Mouse (Mus musculus) erythroid progenitor cell, adult 5-6 weeks (primary cell): ENCODE measurements around the gene Rsu1. TPM values are rescaled to one million over a fixed set of nuclear protein-coding genes. Genes with fewer than 3 reads are reported as not detected.

ENCODE experiments used
- ATAC-seq: replicated peaks from 2 replicates; pipeline ENCODE4 v1.8.0; 2016; ENCODE audit warnings: moderate number of reproducible peaks, mild to moderate bottlenecking, moderate TSS enrichment, inconsistent platforms; ENCODE audit not compliant: poor library complexity, low FRiP score, severe bottlenecking
- total RNA-seq, 2 experiments: library from RNA; stranded (forward) in 1 of 2; stranded (reverse) in 1 of 2; fragments of 150-400 nt in 1 of 2; fragments of 186-747, 209-891 nt in 1 of 2; gene quantifications; 2 replicates each; pipeline versions ENCODE4 v1.2.3 to v1.2.4; 2015 to 2017; ENCODE audit warnings: low replicate concordance in 2 of 2

Gene Rsu1
- total RNA-seq, 2 experiments from 2014 or later = 22.2 to 27.5 TPM

DNA sequence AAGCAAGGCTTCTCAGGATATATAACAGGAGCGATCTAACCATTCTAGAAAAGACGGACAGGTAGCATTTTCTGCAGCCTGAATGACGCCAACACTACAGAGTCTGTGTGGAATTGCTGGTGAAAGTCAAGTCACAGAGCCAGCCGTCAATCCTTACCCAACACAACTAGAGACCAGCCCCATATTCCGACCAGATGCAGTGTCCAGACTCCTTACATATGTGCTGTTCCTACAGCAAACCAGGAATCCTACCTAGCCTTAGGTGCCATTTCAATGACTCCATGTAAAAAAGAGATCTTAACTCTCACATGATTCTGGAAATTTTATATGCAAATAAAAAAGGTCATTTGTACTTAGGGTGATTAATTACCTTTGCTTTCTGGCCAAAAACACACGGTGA, 38.9 kb downstream of the Rsu1 start:
- ATAC-seq = no peak

- ATAC-seq = no peak
These were observed 41.5 kb downstream of the Rsu1 start for GRCm38 (mm10) chr2:13229686-13230085.

- no peak for ATAC-seq
These were observed 45.2 kb downstream of the Rsu1 start for GRCm38 (mm10) chr2:13226031-13226430.

GRCm38 (mm10) chr2:13224546-13224945, 46.7 kb downstream of the Rsu1 start:
- no peak for ATAC-seq

GRCm38 (mm10) chr2:13223451-13223850, 47.8 kb downstream of the Rsu1 start:
- no peak for ATAC-seq

DNA sequence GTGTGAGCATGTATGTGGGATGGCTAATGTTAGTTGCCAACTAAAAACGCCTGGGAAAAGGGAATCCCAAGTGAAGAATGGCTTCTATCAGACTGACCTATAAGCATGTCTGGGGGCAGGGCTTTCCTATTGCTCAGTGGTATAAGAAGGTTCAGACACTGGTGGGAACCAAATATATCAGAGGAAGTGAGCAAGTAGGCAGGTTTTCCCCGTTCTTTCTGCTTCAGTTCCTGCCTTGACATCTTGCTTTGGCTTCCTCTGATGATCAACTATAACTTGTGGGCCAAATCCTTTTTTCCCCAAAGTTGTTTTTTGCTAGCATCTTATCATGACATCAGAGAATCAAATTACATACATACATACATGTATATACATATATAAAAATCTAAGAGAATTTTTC, 51.1 kb downstream of the Rsu1 start:
- no peak for ATAC-seq

DNA sequence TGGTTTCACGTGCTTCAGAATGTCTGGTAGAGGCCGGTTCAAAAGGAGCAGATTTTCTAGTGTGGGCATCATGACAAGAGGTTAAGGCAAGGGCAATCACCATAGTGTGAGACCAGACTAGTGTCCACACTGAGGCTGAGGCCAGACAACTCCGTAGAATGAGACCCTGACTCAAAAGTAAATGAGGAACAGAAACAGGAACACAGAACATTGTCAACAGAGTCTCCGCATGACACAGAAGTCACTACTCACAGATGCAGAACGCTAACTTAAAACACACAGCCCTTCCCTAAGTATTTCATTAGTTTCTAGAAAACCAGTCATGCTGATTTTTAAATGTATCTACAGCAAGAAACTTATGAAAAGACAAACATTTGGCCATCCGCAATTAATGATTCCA, 53.1 kb downstream of the Rsu1 start:
- no peak for ATAC-seq

GRCm38 (mm10) chr2:13206825-13207224, 64.4 kb downstream of the Rsu1 start:
- ATAC-seq = no peak

DNA sequence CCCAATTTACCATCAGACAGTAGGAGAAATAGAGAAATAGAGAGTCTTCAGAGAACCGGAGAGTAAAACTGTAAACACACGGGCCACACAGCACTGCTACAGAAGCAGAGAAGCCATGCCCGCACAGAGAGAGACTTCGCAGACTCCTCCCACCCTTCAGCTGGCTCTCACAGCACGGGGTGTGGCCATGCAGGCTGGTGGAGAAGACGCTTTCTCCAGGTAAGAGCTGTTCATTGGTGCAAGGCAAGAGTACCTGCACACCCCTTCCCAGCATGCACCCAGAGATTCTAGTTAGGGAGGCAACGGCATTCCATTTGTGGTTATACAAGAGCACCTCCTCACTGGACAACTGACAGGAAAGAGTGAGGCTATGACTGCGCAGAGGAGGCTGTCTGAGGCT, 64.8 kb downstream of the Rsu1 start:
- ATAC-seq = no peak

- ATAC-seq = no peak
These were observed 68.3 kb downstream of the Rsu1 start for GRCm38 (mm10) chr2:13202805-13203475.

DNA sequence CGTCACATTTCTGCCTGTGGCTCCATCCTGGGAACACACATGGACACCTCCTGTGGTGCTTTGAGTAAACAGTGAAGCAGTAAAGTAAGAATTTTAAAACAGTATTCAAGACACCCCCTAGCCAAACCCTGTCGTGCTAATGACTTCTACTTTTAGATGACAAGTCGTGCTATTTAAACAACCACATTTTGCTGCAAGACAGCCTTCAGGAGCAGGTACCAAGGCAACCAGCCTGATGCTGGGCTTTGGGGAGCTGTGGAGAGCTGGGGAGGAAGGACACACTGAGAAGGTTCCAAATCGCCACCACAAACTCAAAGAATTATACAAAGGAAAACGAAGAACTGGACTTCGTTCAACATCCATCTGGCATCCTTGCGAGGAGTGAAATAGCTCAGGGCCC, 71.5 kb downstream of the Rsu1 start:
- ATAC-seq = no peak

- no peak for ATAC-seq
These were observed 72.2 kb downstream of the Rsu1 start for GRCm38 (mm10) chr2:13199033-13199432.

- no peak for ATAC-seq
These were observed 75.7 kb downstream of the Rsu1 start for GRCm38 (mm10) chr2:13195540-13195939.

GRCm38 (mm10) chr2:13192157-13192556, 79.1 kb downstream of the Rsu1 start:
- no peak for ATAC-seq

GRCm38 (mm10) chr2:13190767-13191166, 80.4 kb downstream of the Rsu1 start:
- ATAC-seq = no peak

- ATAC-seq = no peak
These were observed 82.3 kb downstream of the Rsu1 start for GRCm38 (mm10) chr2:13188831-13189495.

- peak; percentile 68 for ATAC-seq
These were observed 88.1 kb downstream of the Rsu1 start for GRCm38 (mm10) chr2:13183124-13183523.

- ATAC-seq = peak; percentile 63
These were observed 89.3 kb downstream of the Rsu1 start for GRCm38 (mm10) chr2:13181899-13182298.

GRCm38 (mm10) chr2:13177698-13178395, 93.4 kb downstream of the Rsu1 start:
- ATAC-seq = no peak

- no peak for ATAC-seq
These were observed 95.0 kb downstream of the Rsu1 start for GRCm38 (mm10) chr2:13176304-13176620.
